Mouse (Mus musculus) spleen, postnatal 4 days (tissue): ENCODE results near the gene Gpr162.

Experiments
- DNase-seq, 2 experiments: peaks; one replicate each; pipeline ENCODE4 v3.0.0; 2022; ENCODE audit warnings: low spot score in 2 of 2

Gpr162 gene

DNA sequence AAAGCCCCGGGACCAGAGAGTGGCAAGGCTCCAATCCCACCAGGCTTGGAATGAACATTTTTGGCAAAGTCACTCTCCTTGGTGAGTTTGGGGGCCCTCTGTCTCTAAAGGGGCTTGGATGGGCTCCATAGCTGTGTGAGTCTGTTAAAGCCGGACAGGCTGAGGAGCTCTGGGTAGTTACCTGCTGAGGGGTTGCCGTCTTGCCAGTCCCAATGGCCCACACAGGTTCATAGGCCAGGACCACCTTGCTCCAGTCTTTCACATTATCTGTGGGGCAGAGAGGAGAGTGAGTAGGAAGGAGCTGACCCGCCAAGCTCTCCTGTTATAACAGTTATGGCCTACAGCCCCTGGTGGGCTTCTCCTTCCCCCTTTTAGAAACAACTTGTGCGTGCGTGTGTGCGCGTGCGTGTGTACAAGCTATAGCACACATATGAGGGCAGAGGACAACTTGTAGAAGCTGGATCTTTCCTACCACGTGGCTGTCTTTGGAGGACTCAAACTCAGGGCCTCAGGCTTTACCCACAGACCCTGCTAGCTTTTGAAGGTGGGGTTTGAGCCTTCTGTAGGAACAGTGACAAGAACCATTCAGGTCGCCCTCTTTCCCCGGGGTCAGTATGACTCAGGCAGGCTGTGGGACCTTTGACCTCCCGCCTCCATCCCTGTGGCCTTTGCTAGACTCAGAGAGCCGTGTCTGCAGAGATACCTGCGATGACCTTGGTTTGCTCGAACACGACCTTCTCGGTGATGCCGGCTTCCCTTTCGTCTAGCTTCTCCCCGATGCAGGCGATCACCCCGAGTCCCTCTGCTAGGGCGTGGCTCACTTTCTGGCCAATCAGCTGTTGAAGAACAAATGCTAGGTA is 51.9 kb downstream of the Gpr162 start:
- peak; percentile 23 to 70 for DNase-seq

- DNase-seq = no peak
Measured at GRCm38 (mm10) chr6:124811403-124811665, 52.4 kb downstream of the Gpr162 start.

GRCm38 (mm10) chr6:124810566-124811402 is 53.0 kb downstream of the Gpr162 start:
- DNase-seq = peak; percentile 12 to 66

GRCm38 (mm10) chr6:124809775-124810538 is 53.8 kb downstream of the Gpr162 start:
- peak in 1 of 2 experiments; percentile 16 for DNase-seq

DNA sequence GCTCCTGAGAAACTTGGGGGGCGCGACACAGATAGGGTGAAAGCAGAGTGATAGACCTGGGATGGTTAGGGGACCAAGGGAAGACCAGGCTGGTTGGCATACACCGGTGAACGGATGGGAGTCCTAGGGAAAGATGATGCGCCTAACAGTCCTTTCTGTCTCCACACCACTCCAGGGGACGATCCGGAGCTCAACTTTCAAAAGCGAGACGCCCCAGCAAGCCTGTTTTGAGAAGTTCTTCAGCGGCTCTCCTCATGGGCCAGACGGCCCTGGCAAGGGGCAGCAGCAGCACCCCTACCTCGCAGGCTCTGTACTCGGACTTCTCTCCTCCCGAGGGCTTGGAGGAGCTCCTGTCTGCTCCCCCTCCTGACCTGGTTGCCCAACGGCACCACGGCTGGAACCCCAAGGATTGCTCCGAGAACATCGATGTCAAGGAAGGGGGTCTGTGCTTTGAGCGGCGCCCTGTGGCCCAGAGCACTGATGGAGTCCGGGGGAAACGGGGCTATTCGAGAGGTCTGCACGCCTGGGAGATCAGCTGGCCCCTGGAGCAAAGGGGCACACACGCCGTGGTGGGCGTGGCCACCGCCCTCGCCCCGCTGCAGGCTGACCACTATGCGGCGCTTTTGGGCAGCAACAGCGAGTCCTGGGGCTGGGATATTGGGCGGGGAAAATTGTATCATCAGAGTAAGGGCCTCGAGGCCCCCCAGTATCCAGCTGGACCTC is 54.6 kb downstream of the Gpr162 start:
- DNase-seq = peak; percentile 84 to 91
